ENCODE assay signal across 12 mouse cellular contexts in the genomic region with DNA sequence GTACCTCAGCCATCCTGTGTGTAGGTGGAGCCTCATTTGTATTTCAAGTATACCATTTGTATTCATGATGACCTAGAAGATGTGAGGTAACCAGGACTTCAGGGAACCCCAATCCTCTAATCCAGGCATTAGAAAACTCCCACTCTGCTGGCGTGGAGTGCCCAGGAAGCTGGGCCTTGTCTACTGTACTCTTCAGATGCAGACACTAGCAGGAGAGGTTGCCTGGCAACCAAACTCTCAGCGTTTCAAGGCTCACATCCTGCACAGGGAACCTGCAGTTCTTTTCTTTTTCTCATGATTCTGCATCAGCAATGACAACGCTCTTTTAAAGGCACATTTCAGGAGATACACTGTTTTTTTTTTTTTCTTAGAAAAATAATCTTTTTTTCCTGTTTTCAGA.
DNase-seq lines count a peak whose midpoint lies in the region; ATAC-seq lines count a peak whose summit lies in the region.
"Had no signal": no experiment of that assay in that cellular context is flagged by ENCODE, and none has a peak within 500 bp of the region (broad histone marks: within the 10 kb centered on the region; RNA-seq: fewer than 3 reads in every experiment).

No protein-coding gene starts in this region.

- H3K27ac ChIP-seq in neural tube, embryonic 13.5 days (replicated peaks), result no peak overlapping the region
- H3K27ac ChIP-seq: limb, embryonic 10.5 days had no signal

- intact Hi-C loops in left cerebral cortex, postnatal 36 days (cut with DNase I), result loop anchor here (5.0 kb wide), 1 partner anchor 82 kb away; the partner anchor contains the start of gene Nfkb1

- H3K9me3 ChIP-seq in neural tube, embryonic 13.5 days, result no peaks in the 10 kb centered on the region
- H3K9me3 ChIP-seq: G1E; limb, embryonic 10.5 days had no signal

- no peaks in the 10 kb centered on the region for H3K4me1 ChIP-seq in neural tube, embryonic 13.5 days (replicated peaks)
- H3K4me1 ChIP-seq: limb, embryonic 10.5 days had no signal

- H3K27me3 ChIP-seq in neural tube, embryonic 13.5 days, result no peaks in the 10 kb centered on the region

- no peak overlapping the region for H3K4me3 ChIP-seq in neural tube, embryonic 13.5 days
- H3K4me3 ChIP-seq: limb, embryonic 10.5 days had no signal

- no peak overlapping the region for H3K4me2 ChIP-seq in neural tube, embryonic 13.5 days

- WGBS in neural tube, embryonic 13.5 days, result 42% methylated on average over 3 of the region's 3 CpGs

- peak; percentile 50; the same call in 1 of the 2 replicates for ATAC-seq in neural tube, embryonic 13.5 days (ENCODE audit: low read depth)
- ATAC-seq: lung, postnatal 0 days had no signal

- no peak overlapping the region for H3K9ac ChIP-seq in neural tube, embryonic 13.5 days

- no peak for DNase-seq in neural tube, embryonic 10.5 days (ENCODE audit: extremely low spot score, low spot score)
- peak; percentile 42 to 59 for DNase-seq in frontal cortex, postnatal 14 days (ENCODE audit: low spot score in 2 of 2)
- peak; percentile 48 to 61 for DNase-seq in left cerebral cortex, postnatal 36 days (ENCODE audit: low spot score in 2 of 2)
- no peak for DNase-seq in embryo, embryonic 9.5 days (ENCODE audit: extremely low spot score)
- no peak for DNase-seq in lung, postnatal 10 days
- DNase-seq in spleen, postnatal 14 days (ENCODE audit: low spot score in 2 of 2), result no peak
- DNase-seq: adrenal gland, postnatal 36 days; heart, postnatal 4 days had no signal

- peaks cover 58% of the 10 kb centered on the region for H3K36me3 ChIP-seq in neural tube, embryonic 13.5 days

Comparison
In these comparisons a context has a peak if more than half of its experiments do, and no peak if none do; other contexts are left out.
1. DNase-seq: peak in frontal cortex, postnatal 14 days (2 of 2) and left cerebral cortex, postnatal 36 days (2 of 2); none in neural tube, embryonic 10.5 days (single experiment), embryo, embryonic 9.5 days (single experiment), lung, postnatal 10 days (single experiment) and spleen, postnatal 14 days (0 of 2).